8 mouse cellular contexts compared by ENCODE assay signal in genomic region chr1:180250441-180250830, GRCm38 (mm10). TPM values are rescaled to one million over a fixed set of nuclear protein-coding genes. Genes with fewer than 3 reads are reported as not detected.
DNase-seq lines count a peak whose midpoint lies in the region; ATAC-seq and TF ChIP-seq lines count a peak whose summit lies in the region.
"Had no signal": no experiment of that assay in that cellular context is flagged by ENCODE, and none has a peak within 500 bp of the region (broad histone marks: within the 10 kb centered on the region; RNA-seq: fewer than 3 reads in every experiment).

No protein-coding gene starts in this region.

- peak overlapping the region; percentile 51 for H3K4me2 ChIP-seq in embryonic facial prominence, embryonic 13.5 days
- peak overlapping the region; percentile 53 for H3K4me2 ChIP-seq in heart, embryonic 14.5 days (ENCODE audit: low read length)
- peak overlapping the region; percentile 30; the same call in 1 of the 2 replicates for H3K4me2 ChIP-seq in liver, embryonic 16.5 days (ENCODE audit: low read depth, low read length)

- no peak for TF ChIP-seq CTCF in liver, adult 2 months (IDR thresholded peaks at IDR 0.05; ENCODE audit: low read depth, low read length)

- WGBS in liver, adult 2 months: 50% methylated on average over 8 of the region's 8 CpGs
- WGBS in embryonic facial prominence, embryonic 13.5 days: 45% methylated on average over 8 of the region's 8 CpGs
- WGBS in heart, embryonic 14.5 days: 34% methylated on average over 8 of the region's 8 CpGs
- WGBS in liver, embryonic 16.5 days (ENCODE audit: insufficient replicate concordance): 47% methylated on average over 8 of the region's 8 CpGs

- no peaks in the 10 kb centered on the region for H3K9me3 ChIP-seq in embryonic facial prominence, embryonic 13.5 days
- no peaks in the 10 kb centered on the region for H3K9me3 ChIP-seq in heart, embryonic 14.5 days (ENCODE audit: control insufficient read depth, low read length)
- no peaks in the 10 kb centered on the region for H3K9me3 ChIP-seq in liver, embryonic 16.5 days (replicated peaks; ENCODE audit: control insufficient read depth, low read length)

- intact Hi-C loops in left cerebral cortex, postnatal 14 days (cut with DNase I): no loop called here

- ATAC-seq in embryonic facial prominence, embryonic 13.5 days (ENCODE audit: insufficient number of reproducible peaks, insufficient read depth, low FRiP score, low TSS enrichment, low read depth): no peak
- 0 out of 2 replicates have a peak, but pooled peaks have one; percentile 17 for ATAC-seq in heart, embryonic 14.5 days (ENCODE audit: insufficient number of reproducible peaks, insufficient read depth, low FRiP score, low read depth)
- ATAC-seq in liver, embryonic 16.5 days (ENCODE audit: low read depth): no peak

- peak overlapping the region; percentile 71 for H3K27ac ChIP-seq in liver, adult 2 months (replicated peaks; ENCODE audit: insufficient read depth, low read depth, low read length)
- no peak overlapping the region for H3K27ac ChIP-seq in embryonic facial prominence, embryonic 13.5 days
- peak overlapping the region; percentile 60 to 77 for H3K27ac ChIP-seq in heart, embryonic 14.5 days (replicated peaks in 1 of 2; ENCODE audit: control insufficient read depth in 1 of 2, insufficient read depth in 1 of 2, low read depth in 2 of 2, low read length in 2 of 2)
- H3K27ac ChIP-seq in liver, embryonic 16.5 days (ENCODE audit: low read length): peak overlapping the region; percentile 45; the same call in 1 of the 2 replicates

- H3K4me1 ChIP-seq in liver, adult 2 months (ENCODE audit: control insufficient read depth, insufficient read depth, low read length): peaks cover 27% of the 10 kb centered on the region
- peaks cover 20% of the 10 kb centered on the region for H3K4me1 ChIP-seq in embryonic facial prominence, embryonic 13.5 days
- H3K4me1 ChIP-seq in heart, embryonic 14.5 days (ENCODE audit: control insufficient read depth in 2 of 2, insufficient read depth in 2 of 2, low read length in 2 of 2): peaks cover 36 to 59% of the 10 kb centered on the region in 2 experiments
- H3K4me1 ChIP-seq in liver, embryonic 16.5 days (ENCODE audit: control insufficient read depth, low read depth, low read length): peaks cover 73% of the 10 kb centered on the region

- no peaks in the 10 kb centered on the region for H3K27me3 ChIP-seq in liver, adult 2 months (ENCODE audit: control insufficient read depth, insufficient read depth, low read length)
- peaks cover 9% of the 10 kb centered on the region; the same call in 1 of the 2 replicates for H3K27me3 ChIP-seq in embryonic facial prominence, embryonic 13.5 days
- H3K27me3 ChIP-seq in heart, embryonic 14.5 days (ENCODE audit: control insufficient read depth, insufficient read depth, low read length): no peaks in the 10 kb centered on the region
- H3K27me3 ChIP-seq in liver, embryonic 16.5 days (ENCODE audit: control insufficient read depth, insufficient read depth, low read depth, low read length): no peaks in the 10 kb centered on the region

- H3K4me3 ChIP-seq in liver, adult 2 months (ENCODE audit: insufficient read depth, low read depth, low read length): no peak overlapping the region
- no peak overlapping the region for H3K4me3 ChIP-seq in embryonic facial prominence, embryonic 13.5 days
- no peak overlapping the region for H3K4me3 ChIP-seq in heart, embryonic 14.5 days (ENCODE audit: control insufficient read depth in 1 of 2, insufficient read depth in 1 of 2, low read depth in 1 of 2, low read length in 2 of 2)
- no peak overlapping the region for H3K4me3 ChIP-seq in liver, embryonic 16.5 days (ENCODE audit: low read depth, low read length)

- H3K9ac ChIP-seq in liver, adult 2 months (ENCODE audit: low read depth, low read length): no peak overlapping the region
- H3K9ac ChIP-seq in embryonic facial prominence, embryonic 13.5 days: no peak overlapping the region
- peak overlapping the region; percentile 38; the same call in 1 of the 2 replicates for H3K9ac ChIP-seq in heart, embryonic 14.5 days (ENCODE audit: low read length)
- H3K9ac ChIP-seq in liver, embryonic 16.5 days (ENCODE audit: low read depth, low read length): no peak overlapping the region

- no peak for TF ChIP-seq POLR2A in liver, adult 2 months (IDR thresholded peaks at IDR 0.05; ENCODE audit: extremely low read depth, insufficient read depth, low read length)

- H3K36me3 ChIP-seq in liver, adult 2 months (ENCODE audit: control insufficient read depth, insufficient read depth, low read length): no peaks in the 10 kb centered on the region
- no peaks in the 10 kb centered on the region for H3K36me3 ChIP-seq in embryonic facial prominence, embryonic 13.5 days
- H3K36me3 ChIP-seq in heart, embryonic 14.5 days (ENCODE audit: control insufficient read depth, insufficient read depth, low read length): no peaks in the 10 kb centered on the region
- 0 out of 2 replicates have a peak, but pooled peaks cover under 1% of the 10 kb centered on the region for H3K36me3 ChIP-seq in liver, embryonic 16.5 days (ENCODE audit: control insufficient read depth, insufficient read depth)

- peak; percentile 42 for DNase-seq in liver, adult 2 months (ENCODE audit: extremely low read depth, low read depth, low spot score)
- no peak for DNase-seq in liver
- DNase-seq in left cerebral cortex, postnatal 14 days (ENCODE audit: low spot score in 2 of 2): no peak
- DNase-seq in cerebellum, adult 18-20 months: no peak
- DNase-seq: thymus, adult 18-20 months had no signal

- H3K79me2 ChIP-seq in liver, adult 2 months (ENCODE audit: control insufficient read depth, insufficient read depth, low read length): peaks cover 6% of the 10 kb centered on the region; the same call in 1 of the 2 replicates

RNA-seq across cellular contexts. Expression of gene Psen2, which starts 12.8 kb away (rescaled TPM):
- 247 and 256 TPM in 2 replicates for total RNA-seq in liver, adult 2 months (2014; rRNA removed)
- polyA plus RNA-seq in liver, adult 2 months (2012; rRNA removed): 711 and 783 TPM in 2 replicates
- polyA plus RNA-seq in embryonic facial prominence, embryonic 13.5 days (2015; fragmentation: Nextera tagmentation; extraction: Ambion mirVana): 9.4 and 11.3 TPM in 2 replicates
- polyA plus RNA-seq in heart, embryonic 14.5 days (2014; fragmentation: Nextera tagmentation; extraction: Ambion mirVana): 14.7 and 15.6 TPM in 2 replicates
- polyA plus RNA-seq in liver, embryonic 16.5 days (2015; fragmentation: Nextera tagmentation; extraction: Ambion mirVana): 32.2 and 37.0 TPM in 2 replicates
- total RNA-seq in left cerebral cortex, postnatal 14 days (2021): 10 to 100 TPM; 18.1 to 20.8 TPM

RNA-seq across cellular contexts. Expression of gene Coq8a, which starts 51.0 kb away (rescaled TPM):
- 137 and 197 TPM in 2 replicates for total RNA-seq in liver, adult 2 months (2014; rRNA removed)
- polyA plus RNA-seq in liver, adult 2 months (2012; rRNA removed): 387 and 444 TPM in 2 replicates
- 4.1 and 5.3 TPM in 2 replicates for polyA plus RNA-seq in embryonic facial prominence, embryonic 13.5 days (2015; fragmentation: Nextera tagmentation; extraction: Ambion mirVana)
- polyA plus RNA-seq in heart, embryonic 14.5 days (2014; fragmentation: Nextera tagmentation; extraction: Ambion mirVana): 51.2 and 58.8 TPM in 2 replicates
- polyA plus RNA-seq in liver, embryonic 16.5 days (2015; fragmentation: Nextera tagmentation; extraction: Ambion mirVana): 37.0 and 43.7 TPM in 2 replicates
- 10 to 100 TPM; 31.3 to 34.9 TPM for total RNA-seq in left cerebral cortex, postnatal 14 days (2021)

Comparison
In these comparisons a context has a peak if more than half of its experiments do, and no peak if none do; other contexts are left out.
1. RNA of gene Psen2, which starts 12.8 kb away (polyA plus RNA-seq): 711 to 783 TPM in liver, adult 2 months; 32.2 to 37.0 TPM in liver, embryonic 16.5 days, 14.7 to 15.6 TPM in heart, embryonic 14.5 days and 9.4 to 11.3 TPM in embryonic facial prominence, embryonic 13.5 days; every median in the first group is over 10 times any median in the second.
2. Peak in every context shown above with its lines, with median percentiles within 50 percentile points of each other: H3K4me2 ChIP-seq.